Mouse (Mus musculus): ENCODE results near the gene Pcbd2. TPM values are rescaled to one million over a fixed set of nuclear protein-coding genes. Genes with fewer than 3 reads are reported as not detected.
A peak's percentile ranks its signal among the peaks of the same experiment; 100 is the strongest.

Pcbd2 gene
- polyA plus RNA-seq, 1 experiment from 2014 or later, result 19.7 TPM

GRCm38 (mm10) chr13:55809707-55810106, 82.5 kb downstream of the Pcbd2 start:
- ATAC-seq (no peak), DNase-seq (ENCODE audit: low spot score) (no peak)
- Histone ChIP-seq H3K9me3 (replicated peaks; ENCODE audit: control insufficient read depth, low read length) (no peaks in the 10 kb centered on the region), H3K9ac (ENCODE audit: low read length) (no peak overlapping the region), H3K36me3 (ENCODE audit: control insufficient read depth, insufficient read depth, low read length) (no peaks in the 10 kb centered on the region), H3K4me3 (ENCODE audit: low read depth, low read length) (no peak overlapping the region), H3K27ac (ENCODE audit: low read depth, low read length) (no peak overlapping the region), H3K27me3 (replicated peaks; ENCODE audit: control insufficient read depth, insufficient read depth, low read length) (no peaks in the 10 kb centered on the region), H3K4me2 (ENCODE audit: low read length) (no peak overlapping the region), H3K4me1 (ENCODE audit: control insufficient read depth, insufficient read depth, low read length) (no peaks in the 10 kb centered on the region)
- 96% methylated on average over 10 of the region's 10 CpGs for WGBS

GRCm38 (mm10) chr13:55810947-55811346, 83.8 kb downstream of the Pcbd2 start:
- 74% methylated on average over 5 of the region's 5 CpGs for WGBS

DNA sequence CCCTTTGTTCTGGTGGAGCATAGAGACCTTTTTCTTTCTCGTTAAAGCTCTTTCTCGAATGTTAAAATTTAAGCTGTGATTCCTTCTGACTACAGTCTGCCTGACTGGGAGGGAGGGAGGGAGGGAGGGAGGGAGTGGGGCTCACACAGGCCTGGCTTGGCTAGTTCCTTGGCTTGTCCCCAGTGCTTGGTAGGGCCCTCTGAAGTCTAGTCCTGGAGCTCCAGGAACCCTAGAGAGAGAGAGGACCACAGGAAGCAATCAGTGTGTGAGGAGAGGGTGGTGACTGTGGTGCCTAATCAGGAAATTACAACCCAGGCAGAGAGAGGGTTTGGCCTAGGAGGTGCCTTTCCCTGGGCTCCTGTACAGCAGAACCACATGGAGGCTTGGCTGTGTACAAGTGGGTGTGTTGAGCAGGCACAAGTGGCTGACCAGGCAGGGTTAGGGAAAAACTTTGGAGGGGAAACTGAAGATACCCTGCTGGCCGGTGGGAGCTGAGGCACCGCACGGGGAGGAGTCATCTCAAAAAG, 86.4 kb downstream of the Pcbd2 start:
- no peak for ATAC-seq
- WGBS, result 65% methylated on average over 5 of the region's 5 CpGs

More at GRCm38 (mm10) chr13:55810947-55811346, 83.8 kb downstream of the Pcbd2 start:
- no peak overlapping the region for H3K9ac ChIP-seq (ENCODE audit: low read length)
- H3K27me3 ChIP-seq (replicated peaks; ENCODE audit: control insufficient read depth, insufficient read depth, low read length), result no peaks in the 10 kb centered on the region
- H3K4me2 ChIP-seq (ENCODE audit: low read length), result no peak overlapping the region
- H3K27ac ChIP-seq (ENCODE audit: low read depth, low read length), result no peak overlapping the region
- H3K36me3 ChIP-seq (ENCODE audit: control insufficient read depth, insufficient read depth, low read length), result no peaks in the 10 kb centered on the region
- no peak for ATAC-seq
- H3K9me3 ChIP-seq (replicated peaks; ENCODE audit: control insufficient read depth, low read length), result no peaks in the 10 kb centered on the region
- H3K4me1 ChIP-seq (ENCODE audit: control insufficient read depth, insufficient read depth, low read length), result no peaks in the 10 kb centered on the region
- no peak overlapping the region for H3K4me3 ChIP-seq (ENCODE audit: low read depth, low read length)
- DNase-seq (ENCODE audit: low spot score), result no peak

DNA sequence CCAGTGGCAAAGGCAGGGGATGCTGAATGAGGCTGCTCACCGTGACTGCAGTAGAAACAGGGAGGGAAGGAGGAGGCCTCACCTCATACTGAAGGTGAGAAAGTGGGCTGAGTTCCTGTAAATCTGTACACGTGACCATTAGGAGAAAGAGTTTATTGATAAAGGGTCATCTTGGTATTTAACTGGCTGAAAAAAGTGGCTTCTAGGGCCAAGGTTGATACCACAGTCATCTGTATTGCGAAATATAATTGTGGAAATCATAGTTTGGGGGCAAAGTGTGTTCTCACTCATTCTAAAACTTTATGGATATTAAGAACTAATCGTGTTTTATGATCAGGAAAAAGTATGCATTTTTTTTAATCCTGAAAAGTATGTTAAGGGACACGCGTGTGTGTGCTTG, 87.7 kb downstream of the Pcbd2 start:
- no peaks in the 10 kb centered on the region for H3K27me3 ChIP-seq (replicated peaks; ENCODE audit: control insufficient read depth, insufficient read depth, low read length)
- H3K9me3 ChIP-seq (replicated peaks; ENCODE audit: control insufficient read depth, low read length), result no peaks in the 10 kb centered on the region
- DNase-seq (ENCODE audit: low spot score) (no peak), ATAC-seq (no peak)
- H3K4me1 ChIP-seq (ENCODE audit: control insufficient read depth, insufficient read depth, low read length), result 0 out of 2 replicates have a peak, but pooled peaks cover 3% of the 10 kb centered on the region
- H3K36me3 ChIP-seq (ENCODE audit: control insufficient read depth, insufficient read depth, low read length), result no peaks in the 10 kb centered on the region
- no peak overlapping the region for H3K9ac ChIP-seq (ENCODE audit: low read length)
- 81% methylated on average over 6 of the region's 6 CpGs for WGBS
- H3K4me3 ChIP-seq (ENCODE audit: low read depth, low read length), result no peak overlapping the region
- no peak overlapping the region for H3K27ac ChIP-seq (ENCODE audit: low read depth, low read length)
- H3K4me2 ChIP-seq (ENCODE audit: low read length), result no peak overlapping the region

More for the DNA sequence above, 86.4 kb downstream of the Pcbd2 start:
- H3K27me3 ChIP-seq (replicated peaks; ENCODE audit: control insufficient read depth, insufficient read depth, low read length), result no peaks in the 10 kb centered on the region
- no peak for DNase-seq (ENCODE audit: low spot score)
- H3K4me3 ChIP-seq (ENCODE audit: low read depth, low read length), result no peak overlapping the region
- H3K4me2 ChIP-seq (ENCODE audit: low read length), result no peak overlapping the region
- no peaks in the 10 kb centered on the region for H3K9me3 ChIP-seq (replicated peaks; ENCODE audit: control insufficient read depth, low read length)
- H3K4me1 ChIP-seq (ENCODE audit: control insufficient read depth, insufficient read depth, low read length), result no peaks in the 10 kb centered on the region
- no peaks in the 10 kb centered on the region for H3K36me3 ChIP-seq (ENCODE audit: control insufficient read depth, insufficient read depth, low read length)
- H3K9ac ChIP-seq (ENCODE audit: low read length), result no peak overlapping the region
- no peak overlapping the region for H3K27ac ChIP-seq (ENCODE audit: low read depth, low read length)

DNA sequence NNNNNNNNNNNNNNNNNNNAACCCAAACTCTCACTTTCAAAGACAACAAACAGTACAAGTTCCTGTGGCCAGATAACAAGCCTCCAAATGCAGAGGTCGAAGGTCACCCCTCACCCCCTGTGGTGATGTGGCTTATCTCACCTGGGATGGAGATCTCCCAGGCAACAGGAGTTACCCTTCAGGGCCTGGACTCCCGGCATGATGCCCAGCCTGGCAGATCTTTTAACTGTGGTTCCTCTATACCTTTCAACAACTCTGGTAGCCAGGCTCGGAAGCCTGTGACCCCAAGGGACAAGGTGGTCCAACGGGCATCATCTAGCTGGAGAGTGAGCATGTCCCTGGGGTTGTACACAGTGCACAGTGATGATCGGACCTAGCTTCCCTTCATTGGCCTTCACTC, 95.3 kb downstream of the Pcbd2 start:
- ATAC-seq, result no peak
- no peak overlapping the region for H3K4me3 ChIP-seq (ENCODE audit: low read depth, low read length)
- no peaks in the 10 kb centered on the region for H3K9me3 ChIP-seq (replicated peaks; ENCODE audit: control insufficient read depth, low read length)
- H3K27me3 ChIP-seq (replicated peaks; ENCODE audit: control insufficient read depth, insufficient read depth, low read length), result peaks cover 59% of the 10 kb centered on the region
- 0 out of 2 replicates have a peak, but pooled peaks cover 3% of the 10 kb centered on the region for H3K4me1 ChIP-seq (ENCODE audit: control insufficient read depth, insufficient read depth, low read length)
- H3K4me2 ChIP-seq (ENCODE audit: low read length), result no peak overlapping the region
- WGBS, result 52% methylated on average over 5 of the region's 5 CpGs
- DNase-seq (ENCODE audit: low spot score), result no peak
- no peak overlapping the region for H3K9ac ChIP-seq (ENCODE audit: low read length)
- no peak overlapping the region for H3K27ac ChIP-seq (ENCODE audit: low read depth, low read length)
- no peaks in the 10 kb centered on the region for H3K36me3 ChIP-seq (ENCODE audit: control insufficient read depth, insufficient read depth, low read length)

DNA sequence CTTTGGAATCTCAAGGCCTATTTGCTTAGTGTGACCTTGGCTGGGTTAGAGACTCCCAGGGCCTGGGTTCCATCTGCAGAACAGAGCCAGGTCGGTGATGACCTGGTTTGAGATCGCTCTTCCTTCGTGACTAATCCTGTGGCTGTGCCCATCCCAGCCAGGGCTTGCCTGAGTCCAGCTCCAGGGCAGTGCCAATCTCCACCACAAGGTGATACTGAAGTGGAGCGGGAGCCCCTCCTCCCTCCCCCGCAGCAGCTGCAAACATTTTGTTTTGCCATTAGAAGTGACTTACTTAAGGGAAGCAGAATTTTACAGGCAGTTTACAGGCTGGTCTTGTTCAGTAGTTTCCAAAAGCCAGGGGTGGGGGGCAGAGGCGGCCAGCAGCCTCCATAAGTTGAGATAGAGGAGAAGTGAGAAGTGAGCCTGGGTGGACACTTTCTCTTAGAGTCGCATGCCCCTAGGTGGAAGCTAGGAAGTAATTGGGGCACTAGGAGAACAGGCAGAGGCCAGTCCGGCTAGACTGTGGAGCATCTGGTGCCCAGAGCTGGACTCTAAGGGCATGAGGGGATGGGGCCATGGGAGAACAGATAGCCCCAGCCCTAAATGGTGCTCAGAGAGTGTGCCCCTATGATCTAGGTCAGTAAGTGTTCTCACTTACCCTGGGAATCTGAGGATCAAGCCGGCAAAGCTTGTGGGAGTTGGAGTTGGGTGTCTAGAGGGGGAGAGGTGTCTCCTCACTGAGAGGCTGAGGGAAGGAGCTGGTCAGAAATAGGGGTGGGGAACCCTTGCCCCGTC, 97.2 kb downstream of the Pcbd2 start:
- peaks cover 77% of the 10 kb centered on the region for H3K27me3 ChIP-seq (replicated peaks; ENCODE audit: control insufficient read depth, insufficient read depth, low read length)
- H3K4me3 ChIP-seq (ENCODE audit: low read depth, low read length), result no peak overlapping the region
- H3K36me3 ChIP-seq (ENCODE audit: control insufficient read depth, insufficient read depth, low read length), result no peaks in the 10 kb centered on the region
- no peak overlapping the region for H3K4me2 ChIP-seq (ENCODE audit: low read length)
- DNase-seq (ENCODE audit: low spot score) (no peak), ATAC-seq (no peak)
- H3K9ac ChIP-seq (ENCODE audit: low read length), result no peak overlapping the region
- H3K9me3 ChIP-seq (replicated peaks; ENCODE audit: control insufficient read depth, low read length), result no peaks in the 10 kb centered on the region
- no peaks in the 10 kb centered on the region for H3K4me1 ChIP-seq (ENCODE audit: control insufficient read depth, insufficient read depth, low read length)
- H3K27ac ChIP-seq (ENCODE audit: low read depth, low read length), result no peak overlapping the region
- 9% methylated on average over 10 of the region's 10 CpGs for WGBS

DNA sequence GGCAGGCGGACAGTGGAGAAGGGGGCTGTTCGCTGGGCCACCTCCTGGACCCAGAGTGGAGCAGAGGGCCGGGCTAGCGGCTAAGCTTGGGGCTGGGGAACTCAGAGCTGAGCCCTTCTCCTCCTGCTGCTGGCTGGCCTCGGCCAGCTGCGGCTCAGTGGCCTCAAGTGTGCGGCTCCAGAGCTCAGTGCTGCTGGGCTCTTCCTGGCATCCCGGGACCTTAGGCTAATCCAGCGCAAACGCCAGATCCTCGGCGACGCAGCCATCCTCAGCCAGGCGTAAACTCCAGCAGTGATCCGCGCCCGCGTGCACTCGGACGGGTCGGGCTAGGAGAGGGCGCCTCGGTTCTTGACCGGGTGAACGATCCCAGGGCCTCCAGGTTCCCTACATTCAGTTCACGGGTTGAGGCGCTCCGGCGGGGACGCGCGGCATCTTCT, 98.1 kb downstream of the Pcbd2 start:
- peak; percentile 12; the same call in 1 of the 2 replicates for ATAC-seq
- no peaks in the 10 kb centered on the region for H3K36me3 ChIP-seq (ENCODE audit: control insufficient read depth, insufficient read depth, low read length)
- H3K9me3 ChIP-seq (replicated peaks; ENCODE audit: control insufficient read depth, low read length), result no peaks in the 10 kb centered on the region
- no peak overlapping the region for H3K9ac ChIP-seq (ENCODE audit: low read length)
- no peaks in the 10 kb centered on the region for H3K4me1 ChIP-seq (ENCODE audit: control insufficient read depth, insufficient read depth, low read length)
- H3K27ac ChIP-seq (ENCODE audit: low read depth, low read length), result no peak overlapping the region
- H3K4me3 ChIP-seq (ENCODE audit: low read depth, low read length), result no peak overlapping the region
- H3K27me3 ChIP-seq (replicated peaks; ENCODE audit: control insufficient read depth, insufficient read depth, low read length), result peaks cover 82% of the 10 kb centered on the region
- WGBS, result 2% methylated on average over 32 of the region's 32 CpGs
- H3K4me2 ChIP-seq (ENCODE audit: low read length), result no peak overlapping the region
- no peak for DNase-seq (ENCODE audit: low spot score)

DNA sequence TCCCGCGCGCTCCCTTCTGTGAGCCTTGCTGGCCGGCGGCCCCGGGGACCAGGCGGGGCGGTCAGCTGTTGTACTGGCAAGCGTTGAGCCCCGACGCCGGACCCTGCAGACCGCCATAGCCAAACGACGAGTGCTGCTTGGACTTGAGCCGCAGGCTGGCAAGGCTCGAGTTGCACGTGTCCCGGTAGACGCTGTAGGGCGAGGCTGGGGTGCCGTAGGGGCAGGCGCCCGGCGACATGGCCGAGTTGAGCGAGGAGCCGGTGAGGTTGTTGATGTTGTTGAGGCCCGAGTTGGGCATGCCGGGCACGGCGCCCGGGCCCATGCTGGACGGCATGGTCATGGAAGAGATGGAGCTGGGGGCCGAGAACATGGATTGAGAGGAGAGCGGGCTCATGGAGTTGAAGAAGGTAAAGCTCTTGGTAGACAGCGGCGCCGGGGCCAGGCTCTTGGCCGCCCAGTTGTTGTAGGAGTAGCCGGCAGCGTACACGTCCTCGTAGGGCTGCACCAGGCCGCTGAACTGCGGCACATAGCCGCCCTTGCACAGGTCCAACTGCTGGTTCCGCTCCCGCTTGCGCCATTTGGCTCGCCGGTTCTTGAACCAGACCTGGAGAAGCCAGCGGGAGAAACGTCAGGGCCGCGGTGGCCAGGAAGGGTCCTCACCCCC, 99.0 kb downstream of the Pcbd2 start:
- WGBS, result under 1% methylated on average over 55 of the region's 56 CpGs

More for the DNA sequence above, 99.0 kb downstream of the Pcbd2 start:
- ATAC-seq, result peak; percentile 49; the same call in 1 of the 2 replicates
- Histone ChIP-seq H3K9me3 (replicated peaks; ENCODE audit: control insufficient read depth, low read length) (no peaks in the 10 kb centered on the region), H3K4me2 (ENCODE audit: low read length) (no peak overlapping the region), H3K36me3 (ENCODE audit: control insufficient read depth, insufficient read depth, low read length) (no peaks in the 10 kb centered on the region), H3K4me1 (ENCODE audit: control insufficient read depth, insufficient read depth, low read length) (no peaks in the 10 kb centered on the region), H3K27me3 (replicated peaks; ENCODE audit: control insufficient read depth, insufficient read depth, low read length) (peaks cover 89% of the 10 kb centered on the region), H3K9ac (ENCODE audit: low read length) (no peak overlapping the region), H3K27ac (ENCODE audit: low read depth, low read length) (no peak overlapping the region), H3K4me3 (ENCODE audit: low read depth, low read length) (no peak overlapping the region)
- DNase-seq (ENCODE audit: low spot score), result no peak
